Mouse (Mus musculus): ENCODE measurements around the gene Ripply1.

DNA sequence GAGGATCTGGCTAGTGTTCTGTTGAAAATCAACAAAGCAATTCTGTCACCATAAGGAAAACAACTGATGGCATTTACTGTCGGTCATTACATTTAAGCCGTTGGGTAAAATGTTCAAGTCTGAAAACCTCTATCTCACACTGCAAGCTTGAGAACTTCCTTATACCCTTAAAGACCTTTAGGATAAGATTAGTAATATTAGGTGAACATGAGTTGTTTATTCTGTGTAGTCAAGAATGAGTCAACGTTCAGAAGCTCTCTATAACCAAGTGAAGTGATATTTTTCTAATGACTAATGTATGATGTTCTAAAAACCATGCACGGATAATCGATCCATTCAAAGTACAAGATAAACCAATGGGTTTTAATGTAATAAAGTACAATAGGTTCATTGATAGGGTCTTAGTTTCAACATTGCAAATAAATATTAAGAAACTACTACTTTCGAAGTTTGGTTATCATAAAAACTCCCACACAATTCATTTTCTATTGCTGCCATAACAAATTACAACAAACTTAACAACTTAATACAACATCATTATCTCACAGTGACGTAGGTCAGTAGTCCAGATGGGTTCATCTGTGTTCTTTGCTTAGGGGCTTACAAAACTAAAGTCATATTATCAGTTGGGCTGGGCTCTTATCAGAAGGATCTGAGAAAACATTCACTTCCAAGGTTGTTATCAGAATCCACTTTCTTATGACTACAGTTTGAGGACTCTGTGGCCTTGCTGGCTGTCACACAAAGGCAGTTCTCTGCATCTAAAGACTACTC lies 12.1 kb upstream of the Ripply1 start:
- TF ChIP-seq CTCF (IDR thresholded peaks at IDR 0.05) (no peak), EP300 (IDR thresholded peaks at IDR 0.05) (no peak)

Data from lung, postnatal 0 days (tissue).